Mouse (Mus musculus): ENCODE measurements around the gene Rsrc1.

DNA sequence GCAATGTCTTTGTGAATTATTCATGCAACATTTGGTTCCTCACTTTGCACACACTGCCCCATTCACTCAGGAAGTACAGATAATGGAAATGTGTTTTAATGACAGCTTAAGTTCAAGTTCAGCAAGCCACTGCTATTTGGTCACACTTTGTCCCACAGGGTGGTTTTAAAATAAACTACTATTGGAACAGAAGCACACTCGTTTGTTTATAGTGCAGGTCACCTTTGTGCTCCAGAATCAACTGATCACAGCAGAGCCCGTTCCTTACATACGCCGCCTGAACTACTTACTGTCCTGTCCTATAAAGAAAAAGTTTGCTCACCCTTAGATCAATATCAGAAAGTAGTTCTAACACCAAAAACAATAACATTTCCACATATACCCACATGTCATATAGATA is 341.2 kb downstream of the Rsrc1 start:
- TF ChIP-seq CTCF (IDR thresholded peaks at IDR 0.05; ENCODE audit: borderline replicate concordance, extremely low read depth, insufficient read depth, insufficient read length), result no peak
- TF ChIP-seq POLR2A (IDR thresholded peaks at IDR 0.05; ENCODE audit: borderline replicate concordance, extremely low read depth, insufficient read depth, insufficient read length, poor library complexity, severe bottlenecking), result no peak

All from brain, embryonic 14.5 days (tissue).